Mouse (Mus musculus) macrophage (primary cell): ENCODE data around the gene Map3k19. TPM values are rescaled to one million over a fixed set of nuclear protein-coding genes. Genes with fewer than 3 reads are reported as not detected.

Experiments used
- H3K27ac ChIP-seq: fragments of 350-480 bp; formaldehyde crosslinking; 2 replicates; pipeline ENCODE4 v1.9.0; 2021
- H3K36me3 ChIP-seq: fragments of 350-480 bp; formaldehyde crosslinking; 2 replicates; pipeline ENCODE4 v1.9.0; 2021; ENCODE audit errors: inconsistent target
- H3K4me3 ChIP-seq: fragments of 350-480 bp; formaldehyde crosslinking; 2 replicates; pipeline ENCODE4 v1.9.0; 2021; ENCODE audit errors: inconsistent target
- H3K79me2 ChIP-seq: fragments of 350-480 bp; formaldehyde crosslinking; 2 replicates; pipeline ENCODE4 v1.9.0; 2021; ENCODE audit errors: inconsistent target
- WGBS: methylation state at CpG from one replicate; pipeline ENCODE4 v1.1.7; 2026; ENCODE audit warnings: inconsistent platforms; ENCODE audit not compliant: missing documents; 5-methylcytosine and 5-hydroxymethylcytosine counted together
- polyA plus RNA-seq: library from polyadenylated mRNA; stranded (reverse); fragments of 250-400 nt; gene quantifications from 3 replicates; pipeline ENCODE4 v1.2.4, GENCODE M21; 2018; ENCODE audit warnings: inconsistent platforms

Map3k19 gene
- polyA plus RNA-seq, 1 experiment from 2014 or later, result 0.03 TPM

- Histone ChIP-seq H3K4me3 (no peak overlapping the region), H3K79me2 (no peaks in the 10 kb centered on the region), H3K36me3 (no peaks in the 10 kb centered on the region), H3K27ac (no peak overlapping the region)
- WGBS, result 91% methylated on average over 4 of the region's 4 CpGs
These were observed 20.6 kb downstream of the Map3k19 start for GRCm38 (mm10) chr1:127834202-127834601.

GRCm38 (mm10) chr1:127833714-127834113 lies 21.1 kb downstream of the Map3k19 start:
- no peak overlapping the region for H3K27ac ChIP-seq
- H3K4me3 ChIP-seq, result no peak overlapping the region
- H3K36me3 ChIP-seq, result no peaks in the 10 kb centered on the region
- 26% methylated on average over 2 of the region's 2 CpGs for WGBS
- no peaks in the 10 kb centered on the region for H3K79me2 ChIP-seq

- H3K36me3 ChIP-seq, result no peaks in the 10 kb centered on the region
- no peak overlapping the region for H3K4me3 ChIP-seq
- H3K79me2 ChIP-seq, result no peaks in the 10 kb centered on the region
- H3K27ac ChIP-seq, result no peak overlapping the region
- 39% methylated on average over 13 of the region's 13 CpGs for WGBS
These were observed 24.5 kb downstream of the Map3k19 start for GRCm38 (mm10) chr1:127830215-127830921.

GRCm38 (mm10) chr1:127827325-127827724 lies 27.5 kb downstream of the Map3k19 start:
- no peaks in the 10 kb centered on the region for H3K79me2 ChIP-seq
- 9% methylated on average over 2 of the region's 2 CpGs for WGBS
- no peak overlapping the region for H3K4me3 ChIP-seq
- H3K27ac ChIP-seq, result no peak overlapping the region
- H3K36me3 ChIP-seq, result no peaks in the 10 kb centered on the region

- no peak overlapping the region for H3K27ac ChIP-seq
- whole genome bisulfite sequencing, result 96% methylated on average over 6 of the region's 6 CpGs
- H3K36me3 ChIP-seq, result no peaks in the 10 kb centered on the region
- H3K4me3 ChIP-seq, result no peak overlapping the region
- no peaks in the 10 kb centered on the region for H3K79me2 ChIP-seq
These were observed 38.5 kb downstream of the Map3k19 start for GRCm38 (mm10) chr1:127816381-127816780.

GRCm38 (mm10) chr1:127812929-127813328 lies 41.9 kb downstream of the Map3k19 start:
- Histone ChIP-seq H3K4me3 (no peak overlapping the region), H3K27ac (no peak overlapping the region), H3K36me3 (no peaks in the 10 kb centered on the region), H3K79me2 (no peaks in the 10 kb centered on the region)
- whole genome bisulfite sequencing, result 83% methylated on average over 6 of the region's 7 CpGs

GRCm38 (mm10) chr1:127808671-127809070 lies 46.2 kb downstream of the Map3k19 start:
- Histone ChIP-seq H3K79me2 (no peaks in the 10 kb centered on the region), H3K27ac (no peak overlapping the region), H3K36me3 (peaks cover 12% of the 10 kb centered on the region), H3K4me3 (no peak overlapping the region)
- WGBS, result 93% methylated on average over 7 of the region's 7 CpGs

- WGBS, result 97% methylated on average over 8 of the region's 8 CpGs
- peaks cover 56% of the 10 kb centered on the region for H3K36me3 ChIP-seq
- H3K27ac ChIP-seq, result no peak overlapping the region
- H3K4me3 ChIP-seq, result no peak overlapping the region
- peaks cover 20% of the 10 kb centered on the region for H3K79me2 ChIP-seq
These were observed 51.9 kb downstream of the Map3k19 start for GRCm38 (mm10) chr1:127802916-127803315.

GRCm38 (mm10) chr1:127796752-127797151 lies 58.1 kb downstream of the Map3k19 start:
- Histone ChIP-seq H3K79me2 (peaks cover 70% of the 10 kb centered on the region), H3K4me3 (no peak overlapping the region), H3K27ac (no peak overlapping the region), H3K36me3 (peaks cover 42% of the 10 kb centered on the region)
- 67% methylated on average over 1 of the region's 1 CpGs for WGBS

GRCm38 (mm10) chr1:127796341-127796740 lies 58.5 kb downstream of the Map3k19 start:
- peaks cover 42% of the 10 kb centered on the region for H3K36me3 ChIP-seq
- H3K27ac ChIP-seq, result no peak overlapping the region
- H3K79me2 ChIP-seq, result peaks cover 74% of the 10 kb centered on the region
- H3K4me3 ChIP-seq, result no peak overlapping the region
- WGBS, result 49% methylated on average over 4 of the region's 4 CpGs

GRCm38 (mm10) chr1:127795087-127795769 lies 59.6 kb downstream of the Map3k19 start:
- peaks cover 34% of the 10 kb centered on the region for H3K36me3 ChIP-seq
- WGBS, result 92% methylated on average over 6 of the region's 6 CpGs

GRCm38 (mm10) chr1:127793459-127793858 lies 61.4 kb downstream of the Map3k19 start:
- WGBS, result 92% methylated on average over 1 of the region's 1 CpGs
- Histone ChIP-seq H3K79me2 (peaks cover 88% of the 10 kb centered on the region), H3K27ac (no peak overlapping the region), H3K36me3 (peaks cover 22% of the 10 kb centered on the region), H3K4me3 (no peak overlapping the region)

More at GRCm38 (mm10) chr1:127795087-127795769, 59.6 kb downstream of the Map3k19 start:
- H3K27ac ChIP-seq, result no peak overlapping the region
- no peak overlapping the region for H3K4me3 ChIP-seq
- H3K79me2 ChIP-seq, result peaks cover 81% of the 10 kb centered on the region

- peaks cover 7% of the 10 kb centered on the region for H3K36me3 ChIP-seq
- H3K79me2 ChIP-seq, result peaks cover 100% of the 10 kb centered on the region
- 97% methylated on average over 6 of the region's 6 CpGs for WGBS
- H3K4me3 ChIP-seq, result no peak overlapping the region
- no peak overlapping the region for H3K27ac ChIP-seq
These were observed 65.9 kb downstream of the Map3k19 start for GRCm38 (mm10) chr1:127788943-127789342.

- 0% methylated on average over 1 of the region's 1 CpGs for WGBS
- Histone ChIP-seq H3K79me2 (peaks cover 100% of the 10 kb centered on the region), H3K36me3 (no peaks in the 10 kb centered on the region), H3K4me3 (no peak overlapping the region), H3K27ac (no peak overlapping the region)
These were observed 68.9 kb downstream of the Map3k19 start for GRCm38 (mm10) chr1:127785882-127786281.

- H3K79me2 ChIP-seq, result peaks cover 100% of the 10 kb centered on the region
- no peaks in the 10 kb centered on the region for H3K36me3 ChIP-seq
- H3K4me3 ChIP-seq, result no peak overlapping the region
- H3K27ac ChIP-seq, result no peak overlapping the region
These were observed 71.0 kb downstream of the Map3k19 start for GRCm38 (mm10) chr1:127783862-127784261.
